Mouse (Mus musculus) spleen, adult 2 months (tissue): ENCODE measurements around the gene Apoa2.
"Not testable (repeated sequence)": the region's sequence is repeated elsewhere in the genome, so short reads cannot be mapped to it uniquely, and the experiment has no call there.

Source experiments
- CTCF ChIP-seq: fragments of 200-500 bp; IDR thresholded peaks from 2 replicates; pipeline ENCODE4 v1.5.1; 2011; ENCODE audit warnings: mild to moderate bottlenecking, inconsistent platforms; ENCODE audit not compliant: insufficient read depth, insufficient read length, insufficient replicate concordance; ENCODE audit errors: extremely low read depth
- POLR2A ChIP-seq: fragments of 200-500 bp; IDR thresholded peaks from 2 replicates; pipeline ENCODE4 v1.6.1; 2011; ENCODE audit warnings: low read depth, low read length, inconsistent platforms

- not testable (repeated sequence) for TF ChIP-seq POLR2A, CTCF
Observed at GRCm38 (mm10) chr1:171241952-171242351, 17.1 kb downstream of the Apoa2 start.
